Mouse (Mus musculus) brain, embryonic 14.5 days (tissue): ENCODE results near the gene Muc3.

Source experiments
- CTCF ChIP-seq: fragments of 200-500 bp; IDR thresholded peaks from 2 replicates; pipeline ENCODE4 v1.5.1; 2012; ENCODE audit warnings: inconsistent platforms, mild to moderate bottlenecking, moderate library complexity, borderline replicate concordance; ENCODE audit not compliant: insufficient read depth, insufficient read length; ENCODE audit errors: extremely low read depth
- POLR2A ChIP-seq: fragments of 200-500 bp; IDR thresholded peaks from 2 replicates; pipeline ENCODE4 v1.6.1; 2012; ENCODE audit warnings: mild to moderate bottlenecking, inconsistent platforms, borderline replicate concordance; ENCODE audit not compliant: poor library complexity, insufficient read depth, insufficient read length, severe bottlenecking; ENCODE audit errors: extremely low read depth

DNA sequence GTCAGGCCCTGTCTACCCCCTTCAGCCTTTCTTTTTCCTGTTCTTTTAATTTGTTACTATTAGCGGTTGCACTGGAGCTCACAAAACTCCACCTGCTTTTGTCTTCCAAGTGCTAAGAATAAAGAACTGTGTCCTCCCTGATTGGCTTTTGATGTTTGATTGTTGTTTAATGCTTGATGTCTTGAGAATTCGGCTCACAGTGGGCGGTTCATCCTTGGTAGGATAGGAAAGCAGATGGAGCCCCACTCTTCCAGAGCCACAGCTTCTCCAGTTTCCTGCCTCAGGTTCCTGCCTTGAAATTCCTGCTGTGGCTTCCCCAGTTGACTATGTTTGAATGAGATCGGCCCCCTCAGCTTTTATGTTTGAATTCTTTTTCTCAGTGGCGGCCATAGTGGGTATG lies 4.2 kb upstream of the Muc3 start:
- TF ChIP-seq CTCF: no peak
- no peak for TF ChIP-seq POLR2A
